Comparison of ENCODE assay signal across 9 mouse cellular contexts in genomic region chr4:43047231-43047630, GRCm38 (mm10). TPM values are rescaled to one million over a fixed set of nuclear protein-coding genes. Genes with fewer than 3 reads are reported as not detected.
A peak's percentile ranks its signal among the peaks of the same experiment; 100 is the strongest.
DNase-seq lines count a peak whose midpoint lies in the region; ATAC-seq and TF ChIP-seq lines count a peak whose summit lies in the region.
"Had no signal": no experiment of that assay in that cellular context is flagged by ENCODE, and none has a peak within 500 bp of the region (broad histone marks: within the 10 kb centered on the region; RNA-seq: fewer than 3 reads in every experiment).

No protein-coding gene starts in this region.

- ATAC-seq in embryonic facial prominence, embryonic 12.5 days (ENCODE audit: insufficient number of reproducible peaks, insufficient read depth, low FRiP score, low TSS enrichment) = no peak
- ATAC-seq in heart, postnatal 0 days (ENCODE audit: insufficient read depth, low read depth) = no peak

- H3K27ac ChIP-seq in heart, embryonic 10.5 days = no peak overlapping the region
- no peak overlapping the region for H3K27ac ChIP-seq in embryonic facial prominence, embryonic 12.5 days
- no peak overlapping the region for H3K27ac ChIP-seq in heart, postnatal 0 days (ENCODE audit: low read depth)
- H3K27ac ChIP-seq: liver, embryonic 15.5 days had no signal

- H3K4me3 ChIP-seq in heart, embryonic 10.5 days = no peak overlapping the region
- no peak overlapping the region for H3K4me3 ChIP-seq in embryonic facial prominence, embryonic 12.5 days
- H3K4me3 ChIP-seq in heart, postnatal 0 days (ENCODE audit: low read depth, low read length) = no peak overlapping the region
- H3K4me3 ChIP-seq: liver, embryonic 15.5 days had no signal

- 5% methylated on average over 5 of the region's 5 CpGs for WGBS in heart, embryonic 10.5 days
- 11% methylated on average over 5 of the region's 5 CpGs for WGBS in embryonic facial prominence, embryonic 12.5 days
- WGBS in heart, postnatal 0 days = 3% methylated on average over 5 of the region's 5 CpGs

- peaks cover 33% of the 10 kb centered on the region for H3K4me1 ChIP-seq in heart, embryonic 10.5 days
- peaks cover 21% of the 10 kb centered on the region for H3K4me1 ChIP-seq in embryonic facial prominence, embryonic 12.5 days
- H3K4me1 ChIP-seq in heart, postnatal 0 days (ENCODE audit: control insufficient read depth, insufficient read depth) = peaks cover 14% of the 10 kb centered on the region; the same call in 1 of the 2 replicates

- no peaks in the 10 kb centered on the region for H3K27me3 ChIP-seq in heart, embryonic 10.5 days (ENCODE audit: insufficient read depth, poor library complexity, severe bottlenecking)
- H3K27me3 ChIP-seq in embryonic facial prominence, embryonic 12.5 days = no peaks in the 10 kb centered on the region
- H3K27me3 ChIP-seq in heart, postnatal 0 days (ENCODE audit: control insufficient read depth, insufficient read depth, low read length) = no peaks in the 10 kb centered on the region

- peak; percentile 93 for TF ChIP-seq CTCF in heart, postnatal 0 days (IDR thresholded peaks at IDR 0.05; ENCODE audit: low read depth)

- 0 out of 2 replicates have a peak overlapping the region, but pooled peaks have one; percentile 27 for H3K9ac ChIP-seq in embryonic facial prominence, embryonic 12.5 days
- no peak overlapping the region for H3K9ac ChIP-seq in heart, postnatal 0 days (replicated peaks; ENCODE audit: low read depth, low read length)
- H3K9ac ChIP-seq: liver, embryonic 15.5 days had no signal

- H3K4me2 ChIP-seq in embryonic facial prominence, embryonic 12.5 days (replicated peaks) = peak overlapping the region; percentile 30; the same call in 1 of the 2 replicates
- no peak overlapping the region for H3K4me2 ChIP-seq in heart, postnatal 0 days (ENCODE audit: low read depth, low read length)

- TF ChIP-seq EP300 in heart, postnatal 0 days (IDR thresholded peaks at IDR 0.05; ENCODE audit: low read depth) = no peak

- no peaks in the 10 kb centered on the region for H3K36me3 ChIP-seq in heart, embryonic 10.5 days
- no peaks in the 10 kb centered on the region for H3K36me3 ChIP-seq in embryonic facial prominence, embryonic 12.5 days
- no peaks in the 10 kb centered on the region for H3K36me3 ChIP-seq in heart, postnatal 0 days (replicated peaks; ENCODE audit: control insufficient read depth, insufficient read depth, low read length)
- H3K36me3 ChIP-seq: liver, embryonic 15.5 days had no signal

- DNase-seq in heart, adult 11 months = peak; percentile 97
- no peak for DNase-seq in heart, embryonic 10.5 days (ENCODE audit: low spot score)
- peak; percentile 38 for DNase-seq in adrenal gland, postnatal 25 days
- peak; percentile 92 for DNase-seq in heart, postnatal 0 days (ENCODE audit: low spot score)
- DNase-seq in layer of hippocampus, adult 18-20 months (ENCODE audit: low spot score in 2 of 2) = peak; percentile 51 to 90
- peak; percentile 95 for DNase-seq in lung, postnatal 36 days
- DNase-seq in right cerebral cortex, postnatal 4 days = peak; percentile 55

- H3K9me3 ChIP-seq in heart, embryonic 10.5 days = no peaks in the 10 kb centered on the region
- no peaks in the 10 kb centered on the region for H3K9me3 ChIP-seq in embryonic facial prominence, embryonic 12.5 days
- no peaks in the 10 kb centered on the region for H3K9me3 ChIP-seq in heart, postnatal 0 days (replicated peaks; ENCODE audit: control insufficient read depth, low read length)
- H3K9me3 ChIP-seq: liver, embryonic 15.5 days had no signal

RNA-seq across cellular contexts. Expression of gene Fam214b, which starts 1.2 kb away (rescaled TPM):
- 12.0 and 12.7 TPM in 2 replicates for polyA plus RNA-seq in heart, embryonic 10.5 days (2016; fragmentation: Nextera tagmentation; extraction: Ambion mirVana)
- total RNA-seq in adrenal gland, postnatal 25 days (2021) = 58.7 and 63.6 TPM in 2 replicates
- polyA plus RNA-seq in embryonic facial prominence, embryonic 12.5 days (2016; fragmentation: Nextera tagmentation; extraction: Ambion mirVana) = 20.4 and 22.9 TPM in 2 replicates
- 15.9 and 27.1 TPM in 2 replicates for total RNA-seq in heart, postnatal 0 days (2014; rRNA removed; ENCODE audit: low replicate concordance)
- 12.8 and 13.4 TPM in 2 replicates for polyA plus RNA-seq in heart, postnatal 0 days (2015; fragmentation: Nextera tagmentation; extraction: Ambion mirVana)
- 10 to 100 TPM; 36.4 to 36.6 TPM for total RNA-seq in layer of hippocampus, adult 18-20 months (2021)

RNA-seq across cellular contexts. Expression of gene Unc13b, which starts 11.5 kb away (rescaled TPM):
- 7.1 and 8.5 TPM in 2 replicates for polyA plus RNA-seq in heart, embryonic 10.5 days (2016; fragmentation: Nextera tagmentation; extraction: Ambion mirVana)
- 12.4 and 13.2 TPM in 2 replicates for total RNA-seq in adrenal gland, postnatal 25 days (2021)
- 7.8 and 9.1 TPM in 2 replicates for polyA plus RNA-seq in embryonic facial prominence, embryonic 12.5 days (2016; fragmentation: Nextera tagmentation; extraction: Ambion mirVana)
- 45.7 and 51.8 TPM in 2 replicates for total RNA-seq in heart, postnatal 0 days (2014; rRNA removed; ENCODE audit: low replicate concordance)
- polyA plus RNA-seq in heart, postnatal 0 days (2015; fragmentation: Nextera tagmentation; extraction: Ambion mirVana) = 5.1 and 5.4 TPM in 2 replicates
- total RNA-seq in layer of hippocampus, adult 18-20 months (2021) = 10 to 100 TPM; 33.9 to 34.9 TPM

RNA-seq across cellular contexts. Expression of gene Stoml2, which starts 15.7 kb away (rescaled TPM):
- 320 and 370 TPM in 2 replicates for polyA plus RNA-seq in heart, embryonic 10.5 days (2016; fragmentation: Nextera tagmentation; extraction: Ambion mirVana)
- total RNA-seq in adrenal gland, postnatal 25 days (2021) = 227 and 270 TPM in 2 replicates
- polyA plus RNA-seq in embryonic facial prominence, embryonic 12.5 days (2016; fragmentation: Nextera tagmentation; extraction: Ambion mirVana) = 333 and 352 TPM in 2 replicates
- total RNA-seq in heart, postnatal 0 days (2014; rRNA removed; ENCODE audit: low replicate concordance) = 77.9 and 130 TPM in 2 replicates
- 171 and 174 TPM in 2 replicates for polyA plus RNA-seq in heart, postnatal 0 days (2015; fragmentation: Nextera tagmentation; extraction: Ambion mirVana)
- 100 to 1,000 TPM; 106 to 107 TPM for total RNA-seq in layer of hippocampus, adult 18-20 months (2021)

RNA-seq across cellular contexts. Expression of gene Pigo, which starts 21.6 kb away (rescaled TPM):
- polyA plus RNA-seq in heart, embryonic 10.5 days (2016; fragmentation: Nextera tagmentation; extraction: Ambion mirVana) = 18.4 and 21.0 TPM in 2 replicates
- total RNA-seq in adrenal gland, postnatal 25 days (2021) = 26.1 and 27.5 TPM in 2 replicates
- 26.5 and 28.1 TPM in 2 replicates for polyA plus RNA-seq in embryonic facial prominence, embryonic 12.5 days (2016; fragmentation: Nextera tagmentation; extraction: Ambion mirVana)
- total RNA-seq in heart, postnatal 0 days (2014; rRNA removed; ENCODE audit: low replicate concordance) = 11.3 and 25.2 TPM in 2 replicates
- polyA plus RNA-seq in heart, postnatal 0 days (2015; fragmentation: Nextera tagmentation; extraction: Ambion mirVana) = 11.4 and 12.5 TPM in 2 replicates
- total RNA-seq in layer of hippocampus, adult 18-20 months (2021) = 10 to 100 TPM; 26.1 to 26.4 TPM

RNA-seq across cellular contexts. Expression of gene Fancg, which starts 36.9 kb away (rescaled TPM):
- 13.9 and 18.0 TPM in 2 replicates for polyA plus RNA-seq in heart, embryonic 10.5 days (2016; fragmentation: Nextera tagmentation; extraction: Ambion mirVana)
- total RNA-seq in adrenal gland, postnatal 25 days (2021) = 15.7 and 20.9 TPM in 2 replicates
- polyA plus RNA-seq in embryonic facial prominence, embryonic 12.5 days (2016; fragmentation: Nextera tagmentation; extraction: Ambion mirVana) = 20.4 and 20.8 TPM in 2 replicates
- 4.5 and 4.9 TPM in 2 replicates for total RNA-seq in heart, postnatal 0 days (2014; rRNA removed; ENCODE audit: low replicate concordance)
- 4.6 and 4.9 TPM in 2 replicates for polyA plus RNA-seq in heart, postnatal 0 days (2015; fragmentation: Nextera tagmentation; extraction: Ambion mirVana)
- total RNA-seq in layer of hippocampus, adult 18-20 months (2021) = 10 to 100 TPM in 1 of 2 experiments, 1 to 10 TPM in 1; 9.8 to 13.8 TPM
